Mouse (Mus musculus) forebrain, embryonic 14.5 days (tissue): ENCODE results near the gene Naa15. TPM values are rescaled to one million over a fixed set of nuclear protein-coding genes. Genes with fewer than 3 reads are reported as not detected.

Experiments used
- ATAC-seq: fragments of 200-750 bp; cut with Nextera tagmentation; 2 replicates; pipeline ENCODE4 v1.8.0; 2017; ENCODE audit warnings: mild to moderate bottlenecking, moderate library complexity
- DNase-seq: peaks from one replicate; pipeline ENCODE4 v3.0.0-alpha.2; 2015; ENCODE audit warnings: low spot score
- H3K27ac ChIP-seq: fragments of 300-500 bp; sonication (generic); 2 replicates; pipeline ENCODE4 v1.5.1; 2014; ENCODE audit warnings: low read depth, mild to moderate bottlenecking, control low read depth, low read length, moderate library complexity
- H3K27me3 ChIP-seq: fragments of 300-500 bp; sonication (generic); replicated peaks from 2 replicates; pipeline ENCODE4 v1.6.1; 2014; ENCODE audit warnings: low read length, control low read depth, mixed read lengths; ENCODE audit not compliant: control insufficient read depth, insufficient read depth
- H3K36me3 ChIP-seq: fragments of 300-500 bp; sonication (generic); 2 replicates; pipeline ENCODE4 v1.6.1; 2014; ENCODE audit warnings: low read length, control low read depth; ENCODE audit not compliant: control insufficient read depth, insufficient read depth
- H3K4me1 ChIP-seq: fragments of 300-500 bp; sonication (generic); 2 replicates; pipeline ENCODE4 v1.6.1; 2014; ENCODE audit warnings: antibody characterized with exemption, low read length, control low read depth; ENCODE audit not compliant: control insufficient read depth, insufficient read depth
- H3K4me2 ChIP-seq: fragments of 300-500 bp; sonication (generic); 2 replicates; pipeline ENCODE4 v1.6.1; 2014; ENCODE audit warnings: mild to moderate bottlenecking, control low read depth, low read length
- H3K4me3 ChIP-seq: fragments of 300-500 bp; sonication (generic); 2 replicates; pipeline ENCODE4 v1.5.1; 2014; ENCODE audit warnings: low read depth, low read length, control low read depth
- H3K9ac ChIP-seq: fragments of 300-500 bp; sonication (generic); 2 replicates; pipeline ENCODE4 v1.6.1; 2014; ENCODE audit warnings: mild to moderate bottlenecking, low read length, control low read depth, moderate library complexity
- H3K9me3 ChIP-seq: fragments of 300-500 bp; sonication (generic); replicated peaks from 2 replicates; pipeline ENCODE4 v1.6.1; 2016; ENCODE audit warnings: low read length, control low read depth, mixed read lengths; ENCODE audit not compliant: control insufficient read depth
- WGBS: fragments of 180-500 bp; shearing (Covaris S2); extraction: QIAGEN DNeasy Blood & Tissue Kit; methylation state at CpG from one replicate; pipeline ENCODE4 v1.1.7; 2014; 5-methylcytosine and 5-hydroxymethylcytosine counted together
- polyA plus RNA-seq: library from polyadenylated mRNA; unstranded; fragments of >200 nt; fragmentation: Nextera tagmentation; extraction: Ambion mirVana; gene quantifications from 2 replicates; pipeline ENCODE4 v1.2.1, GENCODE M21; 2014

Gene Naa15
- polyA plus RNA-seq, 1 experiment from 2014 or later = 26.6 TPM

DNA sequence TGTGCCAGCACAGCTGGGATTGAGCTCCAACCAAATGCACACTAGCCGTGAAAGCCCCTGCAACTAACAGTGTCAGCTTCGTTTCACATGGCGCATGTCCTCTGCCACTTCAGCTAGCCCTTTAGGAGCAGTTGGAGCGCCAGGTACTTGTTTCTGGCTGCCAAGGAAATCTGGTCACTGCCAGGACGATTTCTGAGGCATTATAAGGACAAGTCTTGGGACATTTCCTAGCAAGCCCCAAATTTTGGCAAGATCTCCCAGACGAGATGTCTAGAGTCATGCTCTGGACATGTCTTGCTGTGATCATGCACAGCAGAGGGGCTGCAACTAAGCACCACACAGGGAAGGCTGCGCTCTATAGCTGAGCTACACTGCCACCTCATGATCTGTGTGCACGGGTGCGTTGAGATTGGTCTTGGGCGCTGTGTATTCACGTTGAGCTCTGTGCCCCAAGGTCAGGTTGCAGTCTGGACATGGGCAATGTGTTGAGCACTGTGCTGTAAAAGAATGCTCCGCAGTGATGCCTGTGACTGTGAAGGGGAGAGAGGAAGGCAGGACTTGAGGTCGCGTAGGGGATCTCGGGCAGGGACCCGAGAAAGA, 110.3 kb downstream of the Naa15 start:
- Histone ChIP-seq H3K27me3 (no peaks in the 10 kb centered on the region), H3K9me3 (no peaks in the 10 kb centered on the region), H3K36me3 (peaks cover 92% of the 10 kb centered on the region), H3K27ac (no peak overlapping the region), H3K4me3 (no peak overlapping the region), H3K9ac (no peak overlapping the region), H3K4me1 (no peaks in the 10 kb centered on the region), H3K4me2 (no peak overlapping the region)
- 89% methylated on average over 16 of the region's 16 CpGs for WGBS
- DNase-seq (no peak), ATAC-seq (no peak)

Other genes starting within 250 kb of the Naa15 start
- 15.6 and 20.8 TPM in 2 replicates for gene Noct, start 190.7 kb upstream of the Naa15 start, polyA plus RNA-seq
- gene Elf2, start 74.5 kb upstream of the Naa15 start, polyA plus RNA-seq = 37.2 and 49.9 TPM in 2 replicates
- 0.56 and 0.77 TPM in 2 replicates for gene Mgarp, start 18.4 kb upstream of the Naa15 start, polyA plus RNA-seq
- gene Ndufc1, start 6.2 kb upstream of the Naa15 start, polyA plus RNA-seq = 715 and 875 TPM in 2 replicates
- 20.4 and 26.6 TPM in 2 replicates for gene Rab33b, start 68.8 kb downstream of the Naa15 start, polyA plus RNA-seq
- gene Setd7, start 145.7 kb downstream of the Naa15 start, polyA plus RNA-seq = 3.7 and 5.2 TPM in 2 replicates
- gene Mgst2, start 245.2 kb downstream of the Naa15 start, polyA plus RNA-seq = 0.40 TPM in 1 of 2 replicates, not detected in the other